Mouse (Mus musculus) lung, postnatal 0 days (tissue): ENCODE measurements at regions not wholly inside any gene's neighbourhood (a gene's known extent, or its start where the extent isn't known, plus 50 kb on each side); places are given as distances from the start of the nearest gene placed in this dataset.

Source experiments
- CTCF ChIP-seq: IDR thresholded peaks from 2 replicates; pipeline ENCODE4 v1.5.1; 2016; ENCODE audit warnings: antibody characterized with exemption, mild to moderate bottlenecking
- EP300 ChIP-seq: IDR thresholded peaks from 2 replicates; pipeline ENCODE4 v1.6.1; 2016; ENCODE audit warnings: antibody characterized with exemption, mild to moderate bottlenecking, control low read depth

- TF ChIP-seq CTCF (no peak), EP300 (no peak)
Measured at GRCm38 (mm10) chr6:25237021-25237420, 280.9 kb upstream of the Tmem229a start.
